Mouse (Mus musculus) small intestine, adult 2 months (tissue): Measurements from ENCODE around the gene Gm20671.

Experiments used
- CTCF ChIP-seq: fragments of 200-500 bp; IDR thresholded peaks from 2 replicates; pipeline ENCODE4 v1.5.1; 2012; ENCODE audit warnings: low read depth, mild to moderate bottlenecking, control low read depth, inconsistent platforms, low read length, moderate library complexity, mixed read lengths; ENCODE audit not compliant: insufficient replicate concordance, insufficient read length; ENCODE audit errors: extremely low read depth
- POLR2A ChIP-seq: fragments of 200-500 bp; IDR thresholded peaks from 2 replicates; pipeline ENCODE4 v1.6.1; 2012; ENCODE audit warnings: low read depth, mild to moderate bottlenecking, control low read depth, inconsistent platforms, low read length, moderate library complexity

DNA sequence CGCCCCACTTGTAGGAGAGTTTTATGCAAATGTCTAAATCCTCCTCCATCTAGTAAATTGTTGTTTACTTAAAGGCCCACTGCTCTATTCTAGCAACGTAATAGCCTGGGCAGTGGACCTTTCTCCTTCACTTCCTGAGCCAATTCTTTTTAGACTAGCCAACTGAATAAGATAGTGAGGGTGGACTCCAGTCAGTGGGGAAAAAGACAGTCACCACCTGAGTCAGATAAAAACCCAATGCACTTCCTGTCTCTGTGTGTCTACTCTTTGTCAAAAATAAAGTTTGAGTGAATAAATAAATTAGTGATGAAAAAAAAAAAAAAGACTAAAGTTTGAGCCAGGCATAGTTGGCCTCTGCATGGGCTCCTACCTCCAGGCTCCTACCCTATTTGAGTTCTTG lies 67.2 kb downstream of the Gm20671 start:
- TF ChIP-seq CTCF (no peak), POLR2A (no peak)
